Mouse (Mus musculus): ENCODE data around the gene D5Ertd579e. TPM values are rescaled to one million over a fixed set of nuclear protein-coding genes. Genes with fewer than 3 reads are reported as not detected.
A peak's percentile ranks its signal among the peaks of the same experiment; 100 is the strongest.

The D5Ertd579e gene
- polyA plus RNA-seq (2012; ENCODE audit: insufficient read depth, insufficient read length, missing spikeins) = 32.3 and 34.0 TPM in 2 replicates

- TF ChIP-seq POLR2A (IDR thresholded peaks at IDR 0.05; ENCODE audit: borderline replicate concordance, low read depth, low read length) = no peak
- TF ChIP-seq CTCF (IDR thresholded peaks at IDR 0.05; ENCODE audit: low read depth, low read length) = no peak
- Histone ChIP-seq H3K4me3 (ENCODE audit: insufficient read depth, low read length) (peak within 1 kb of the TSS; percentile 95), H3K4me1 (ENCODE audit: control insufficient read depth, insufficient read depth, low read length) (peaks cover 32% of the 10 kb centered on the region), H3K27ac (ENCODE audit: insufficient read depth, low read depth, low read length) (peak within 1 kb of the TSS; percentile 68)
Observed at GRCm38 (mm10) chr5:36695461-36696231, at the start of gene D5Ertd579e. Gene D5Ertd579e (minus strand): TSS chr5:36696024.

DNA sequence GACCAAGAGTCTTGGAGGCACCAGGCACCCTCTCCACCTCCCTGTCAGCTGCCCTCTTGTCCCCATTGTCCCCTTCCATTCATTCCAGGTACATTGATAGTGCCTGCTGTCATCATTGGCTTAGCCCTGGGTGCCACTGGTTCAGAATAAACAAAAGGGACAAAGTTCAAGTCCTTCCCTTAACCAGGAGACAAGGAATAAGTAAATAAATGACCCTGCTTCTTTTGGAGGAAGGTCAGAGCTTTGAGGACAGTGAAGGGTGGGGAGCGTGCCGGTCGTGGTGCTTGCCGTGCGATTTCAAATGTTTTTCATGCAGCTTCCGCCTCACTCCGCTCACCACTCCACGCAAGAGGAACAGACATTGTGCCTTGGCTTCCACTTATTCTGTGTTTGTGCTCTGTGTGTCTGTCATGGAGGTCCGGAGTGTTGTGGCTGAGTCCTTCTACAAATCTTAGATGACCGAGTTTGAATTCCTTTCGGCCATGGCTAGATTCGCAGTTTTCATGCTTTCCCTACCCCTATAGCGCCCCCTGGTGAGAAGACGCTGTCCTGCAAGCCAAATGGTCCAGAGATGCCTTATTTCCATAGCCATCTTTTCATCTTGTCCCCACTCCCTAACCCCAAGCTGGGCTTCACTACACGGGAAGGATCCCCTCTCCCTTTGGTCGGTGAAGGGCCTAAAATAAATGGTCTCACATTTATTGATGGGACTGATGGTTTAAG, 46.5 kb upstream of the D5Ertd579e start:
- Histone ChIP-seq H3K27ac (ENCODE audit: insufficient read depth, low read depth, low read length) (no peak overlapping the region), H3K4me3 (ENCODE audit: insufficient read depth, low read length) (no peak overlapping the region), H3K4me1 (ENCODE audit: control insufficient read depth, insufficient read depth, low read length) (peaks cover 11% of the 10 kb centered on the region)
- TF ChIP-seq CTCF (IDR thresholded peaks at IDR 0.05; ENCODE audit: low read depth, low read length) = peak; percentile 92
- TF ChIP-seq POLR2A (IDR thresholded peaks at IDR 0.05; ENCODE audit: borderline replicate concordance, low read depth, low read length) = no peak

DNA sequence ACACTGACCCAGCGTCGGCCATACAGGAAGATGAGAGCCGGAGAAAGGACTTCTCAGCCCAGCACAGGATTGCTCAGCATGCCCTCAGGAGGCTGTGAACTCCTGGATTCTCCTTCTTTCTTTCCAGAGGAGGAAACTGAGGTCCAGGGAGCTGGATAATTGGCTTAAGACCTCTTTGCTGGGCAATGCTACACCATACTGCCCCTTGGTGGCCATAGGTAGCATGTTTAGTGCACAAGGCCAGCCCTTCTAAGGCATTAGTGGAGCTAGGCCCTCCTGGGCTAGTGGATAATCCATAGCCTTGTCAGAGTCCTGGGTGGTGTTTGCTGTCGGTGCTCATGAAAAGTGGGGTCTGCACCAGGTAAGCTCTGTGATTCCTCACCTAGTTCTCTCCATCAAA, 44.0 kb upstream of the D5Ertd579e start:
- Histone ChIP-seq H3K4me3 (ENCODE audit: insufficient read depth, low read length) (no peak overlapping the region), H3K27ac (ENCODE audit: insufficient read depth, low read depth, low read length) (no peak overlapping the region), H3K4me1 (ENCODE audit: control insufficient read depth, insufficient read depth, low read length) (peaks cover 4% of the 10 kb centered on the region)
- peak; percentile 60 for TF ChIP-seq CTCF (IDR thresholded peaks at IDR 0.05; ENCODE audit: low read depth, low read length)
- no peak for TF ChIP-seq POLR2A (IDR thresholded peaks at IDR 0.05; ENCODE audit: borderline replicate concordance, low read depth, low read length)

DNA sequence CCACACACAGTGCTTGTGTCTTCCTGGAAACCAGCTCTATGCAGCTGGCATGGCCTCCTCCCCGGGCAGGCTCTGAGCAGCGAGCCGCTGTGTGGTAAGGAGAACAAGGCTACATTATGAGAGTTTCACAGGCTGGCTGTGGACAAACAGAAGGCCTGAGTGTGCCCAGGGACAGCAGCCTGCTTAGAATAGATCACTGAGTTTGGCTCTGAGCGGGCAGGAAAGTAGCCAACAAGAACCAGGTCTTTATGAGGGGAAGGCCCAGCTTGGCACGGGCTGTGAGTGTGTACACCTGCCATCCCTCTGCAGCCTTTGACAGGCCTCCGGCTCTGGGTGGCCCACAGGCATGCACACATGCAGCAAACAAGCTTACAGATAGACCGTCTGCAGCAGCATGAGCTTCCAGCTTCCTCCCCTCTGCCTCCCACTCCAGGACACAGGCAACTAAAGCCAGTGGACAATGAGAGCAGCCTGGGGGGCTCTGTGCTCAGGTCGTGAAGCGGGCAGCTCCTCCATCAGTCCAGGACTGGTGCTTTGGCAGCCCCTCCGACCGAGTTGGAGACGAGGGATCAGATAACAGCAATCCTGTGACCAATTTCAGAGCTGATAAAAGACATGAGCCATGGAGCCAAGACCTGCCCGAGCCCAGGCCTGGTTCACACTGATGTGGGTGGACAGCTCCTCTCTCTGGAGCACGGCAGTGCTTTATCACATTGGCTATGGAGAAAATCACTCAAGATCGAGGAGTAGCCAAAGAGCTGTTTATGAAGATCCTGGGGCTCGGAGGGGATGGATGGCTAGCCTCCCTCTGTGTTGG, 43.2 kb upstream of the D5Ertd579e start:
- Histone ChIP-seq H3K27ac (ENCODE audit: insufficient read depth, low read depth, low read length) (no peak overlapping the region), H3K4me1 (ENCODE audit: control insufficient read depth, insufficient read depth, low read length) (peaks cover 4% of the 10 kb centered on the region)

GRCm38 (mm10) chr5:36737765-36738164, 41.9 kb upstream of the D5Ertd579e start:
- Histone ChIP-seq H3K4me1 (ENCODE audit: control insufficient read depth, insufficient read depth, low read length) (peaks cover 4% of the 10 kb centered on the region), H3K4me3 (ENCODE audit: insufficient read depth, low read length) (no peak overlapping the region), H3K27ac (ENCODE audit: insufficient read depth, low read depth, low read length) (no peak overlapping the region)
- TF ChIP-seq POLR2A (IDR thresholded peaks at IDR 0.05; ENCODE audit: borderline replicate concordance, low read depth, low read length) (no peak), CTCF (IDR thresholded peaks at IDR 0.05; ENCODE audit: low read depth, low read length) (no peak)

More for the DNA sequence above, 43.2 kb upstream of the D5Ertd579e start:
- TF ChIP-seq CTCF (IDR thresholded peaks at IDR 0.05; ENCODE audit: low read depth, low read length) = no peak
- TF ChIP-seq POLR2A (IDR thresholded peaks at IDR 0.05; ENCODE audit: borderline replicate concordance, low read depth, low read length) = no peak
- no peak overlapping the region for H3K4me3 ChIP-seq (ENCODE audit: insufficient read depth, low read length)

GRCm38 (mm10) chr5:36736009-36736408, 40.2 kb upstream of the D5Ertd579e start:
- Histone ChIP-seq H3K27ac (ENCODE audit: insufficient read depth, low read depth, low read length) (no peak overlapping the region), H3K4me1 (ENCODE audit: control insufficient read depth, insufficient read depth, low read length) (peaks cover 4% of the 10 kb centered on the region), H3K4me3 (ENCODE audit: insufficient read depth, low read length) (no peak overlapping the region)
- TF ChIP-seq CTCF (IDR thresholded peaks at IDR 0.05; ENCODE audit: low read depth, low read length) = no peak
- no peak for TF ChIP-seq POLR2A (IDR thresholded peaks at IDR 0.05; ENCODE audit: borderline replicate concordance, low read depth, low read length)

- Histone ChIP-seq H3K4me3 (ENCODE audit: insufficient read depth, low read length) (no peak overlapping the region), H3K27ac (ENCODE audit: insufficient read depth, low read depth, low read length) (no peak overlapping the region), H3K4me1 (ENCODE audit: control insufficient read depth, insufficient read depth, low read length) (peaks cover 13% of the 10 kb centered on the region)
- TF ChIP-seq CTCF (IDR thresholded peaks at IDR 0.05; ENCODE audit: low read depth, low read length) (no peak), POLR2A (IDR thresholded peaks at IDR 0.05; ENCODE audit: borderline replicate concordance, low read depth, low read length) (no peak)
Observed at GRCm38 (mm10) chr5:36735106-36735505, 39.3 kb upstream of the D5Ertd579e start.

GRCm38 (mm10) chr5:36733405-36733804, 37.6 kb upstream of the D5Ertd579e start:
- H3K4me3 ChIP-seq (ENCODE audit: insufficient read depth, low read length) = no peak overlapping the region
- no peak overlapping the region for H3K27ac ChIP-seq (ENCODE audit: insufficient read depth, low read depth, low read length)
- TF ChIP-seq POLR2A (IDR thresholded peaks at IDR 0.05; ENCODE audit: borderline replicate concordance, low read depth, low read length) (no peak), CTCF (IDR thresholded peaks at IDR 0.05; ENCODE audit: low read depth, low read length) (no peak)

GRCm38 (mm10) chr5:36731901-36732652, 36.3 kb upstream of the D5Ertd579e start:
- Histone ChIP-seq H3K27ac (ENCODE audit: insufficient read depth, low read depth, low read length) (no peak overlapping the region), H3K4me3 (ENCODE audit: insufficient read depth, low read length) (no peak overlapping the region), H3K4me1 (ENCODE audit: control insufficient read depth, insufficient read depth, low read length) (peaks cover 24% of the 10 kb centered on the region)
- TF ChIP-seq CTCF (IDR thresholded peaks at IDR 0.05; ENCODE audit: low read depth, low read length) = no peak
- TF ChIP-seq POLR2A (IDR thresholded peaks at IDR 0.05; ENCODE audit: borderline replicate concordance, low read depth, low read length) = no peak

More at GRCm38 (mm10) chr5:36733405-36733804, 37.6 kb upstream of the D5Ertd579e start:
- H3K4me1 ChIP-seq (ENCODE audit: control insufficient read depth, insufficient read depth, low read length) = peaks cover 13% of the 10 kb centered on the region
